Mouse (Mus musculus): ENCODE measurements around the gene Pkdrej. TPM values are rescaled to one million over a fixed set of nuclear protein-coding genes. Genes with fewer than 3 reads are reported as not detected.
A peak's percentile ranks its signal among the peaks of the same experiment; 100 is the strongest.
"Not testable (repeated sequence)": the region's sequence is repeated elsewhere in the genome, so short reads cannot be mapped to it uniquely, and the experiment has no call there.

Gene Pkdrej
- total RNA-seq (2021), result 1 to 10 TPM in 1 of 2 experiments, under 1 TPM in 1; 0.77 to 1.2 TPM

DNA sequence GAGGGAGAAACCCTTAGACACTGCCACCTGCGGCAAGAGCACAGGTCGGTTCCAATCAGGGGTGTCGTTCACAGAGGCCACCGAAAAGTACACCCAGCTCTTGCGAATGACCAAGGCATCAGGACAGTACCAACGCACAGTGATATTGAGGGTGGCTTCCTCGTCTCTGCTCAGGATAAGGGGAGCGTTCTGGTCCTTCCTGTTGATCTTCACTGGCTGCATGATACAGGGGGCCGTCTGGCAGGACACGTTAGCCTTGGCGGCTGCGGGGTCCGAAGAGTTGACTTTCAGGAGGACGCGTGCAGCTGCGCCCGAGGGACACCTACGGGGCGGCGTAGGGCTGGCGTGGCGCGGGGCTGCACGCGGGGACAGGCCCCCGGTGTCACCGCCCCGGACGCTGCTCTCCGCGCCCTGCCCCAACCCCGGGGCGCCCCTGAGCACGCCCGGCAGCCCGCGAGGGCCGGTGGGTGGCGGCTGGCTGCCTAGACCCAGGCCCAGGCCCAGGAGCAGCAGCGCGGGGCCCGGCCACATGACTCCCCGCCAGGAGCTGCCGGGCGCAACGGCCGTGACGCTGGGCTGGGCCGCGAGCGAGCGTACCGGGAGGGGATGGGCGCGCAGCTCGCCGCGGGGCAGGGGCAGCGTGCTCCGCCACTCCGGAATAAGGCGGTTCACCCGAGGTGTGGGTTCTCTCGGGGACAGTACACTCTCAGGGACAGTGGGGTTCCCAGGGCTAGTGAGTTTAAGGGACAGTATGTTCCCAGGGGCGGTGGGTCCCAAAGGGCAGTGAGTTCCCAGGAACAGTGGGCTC is at the start of gene Pkdrej:
Gene Pkdrej, minus strand, starts transcription at position 532 of the 808 bp plus-strand sequence.
- peak; percentile 52 to 56 for DNase-seq (ENCODE audit: low spot score in 2 of 2)
- intact Hi-C loops (cut with DNase I), result no loop called here

- intact Hi-C loops (cut with DNase I), result loop anchor here (1.0 to 5.0 kb wide), 2 partner anchors 151 to 270 kb away; no protein-coding TSS in a partner anchor
- peak; percentile 62 to 77 for DNase-seq (ENCODE audit: low spot score in 2 of 2)
Observed at GRCm38 (mm10) chr15:85867696-85868095, 46.2 kb upstream of the Pkdrej start.

DNA sequence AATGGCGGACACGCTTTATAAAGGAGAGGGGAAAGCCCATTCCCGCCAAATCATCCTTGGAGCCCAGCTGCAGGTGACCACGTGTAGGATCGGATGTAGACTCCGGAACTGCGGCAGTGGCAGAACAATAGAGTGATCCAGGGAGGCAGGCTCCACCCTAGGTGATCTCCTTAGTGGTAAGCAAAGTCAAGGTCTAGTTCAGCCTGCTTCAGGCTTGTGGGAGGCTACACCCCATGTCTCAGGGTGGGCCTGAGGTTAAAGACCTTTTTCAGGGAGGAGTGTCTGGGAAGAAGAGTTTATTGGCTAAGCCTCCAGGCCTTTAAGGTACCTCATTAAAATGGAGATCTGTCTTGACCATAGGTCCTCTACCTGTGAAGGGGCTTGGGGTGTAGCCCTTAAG is 44.4 kb upstream of the Pkdrej start:
- intact Hi-C loops (cut with DNase I), result loop anchor here (5.0 kb wide), 1 partner anchor 269 kb away; no protein-coding TSS in a partner anchor
- DNase-seq (ENCODE audit: low spot score in 2 of 2), result not testable (repeated sequence)

DNA sequence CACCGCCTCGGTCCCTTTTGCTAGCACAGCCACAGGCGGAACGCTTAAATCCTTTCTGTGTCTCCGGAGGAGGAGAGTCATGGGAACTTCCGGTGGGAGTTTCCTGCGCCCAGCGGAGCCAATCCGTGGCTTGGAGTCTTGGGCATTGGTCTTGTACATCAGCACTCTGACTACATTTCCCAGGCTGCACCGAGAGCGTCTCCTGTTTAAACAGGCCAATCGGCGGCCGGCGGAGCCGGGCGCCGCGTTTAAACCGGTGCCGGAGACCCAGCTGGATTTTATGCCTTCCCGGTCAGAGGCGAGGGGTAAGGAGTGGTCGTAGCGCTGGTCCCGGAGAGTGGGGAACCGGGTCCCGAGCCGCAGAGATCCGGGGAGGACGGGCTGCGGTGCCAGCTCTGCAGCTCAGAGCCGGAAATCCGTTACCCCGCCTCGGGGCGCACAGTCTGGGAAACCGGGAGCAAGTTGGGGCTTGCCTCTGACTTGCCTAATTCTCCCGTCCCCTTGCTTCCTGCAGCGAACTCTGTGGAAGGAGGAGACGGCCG is 38.0 kb upstream of the Pkdrej start, which contains the start of gene Gtse1:
Gene Gtse1, plus strand, starts transcription at position 256 of the 542 bp plus-strand sequence.
- intact Hi-C loops (cut with DNase I), result loop anchor here (1.0 to 2.0 kb wide), 2 partner anchors 20 to 49 kb away; partner anchors contain the start of genes Cdpf1 and Trmu
- peak; percentile 91 to 93 for DNase-seq (ENCODE audit: low spot score in 2 of 2)

- intact Hi-C loops (cut with DNase I), result loop anchor here (1.0 to 2.0 kb wide), 2 partner anchors 20 to 48 kb away; partner anchors contain the start of genes Cdpf1 and Trmu
- DNase-seq (ENCODE audit: low spot score in 2 of 2), result no peak
Observed at GRCm38 (mm10) chr15:85858980-85859489, 37.5 kb upstream of the Pkdrej start.

- intact Hi-C loops (cut with DNase I), result no loop called here
- DNase-seq (ENCODE audit: low spot score in 2 of 2), result no peak
Observed at GRCm38 (mm10) chr15:85851656-85852392, 30.3 kb upstream of the Pkdrej start.

DNA sequence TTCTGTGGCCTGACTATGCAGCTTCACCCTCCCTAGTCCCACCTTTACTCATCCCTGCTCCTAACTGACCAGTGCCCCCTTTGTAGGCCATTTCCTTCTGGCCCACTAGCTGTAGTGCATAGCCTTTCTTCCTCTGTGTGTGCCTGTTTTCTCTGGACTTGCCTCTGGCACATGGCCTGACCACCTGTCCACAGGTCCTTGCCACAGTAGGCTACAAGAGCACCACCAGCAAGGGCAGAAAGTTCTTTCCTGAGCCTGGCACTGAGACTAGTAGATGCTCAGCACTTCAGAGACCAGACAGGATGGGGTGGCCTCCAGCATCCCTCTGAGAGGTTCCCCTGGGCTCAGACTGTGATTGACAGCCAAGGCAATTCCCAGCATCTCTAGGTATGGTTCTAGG is 23.5 kb upstream of the Pkdrej start:
- DNase-seq (ENCODE audit: low spot score in 2 of 2), result no peak
- intact Hi-C loops (cut with DNase I), result no loop called here

- no peak for DNase-seq (ENCODE audit: low spot score in 2 of 2)
- intact Hi-C loops (cut with DNase I), result no loop called here
Observed at GRCm38 (mm10) chr15:85841796-85842360, 20.3 kb upstream of the Pkdrej start.

DNA sequence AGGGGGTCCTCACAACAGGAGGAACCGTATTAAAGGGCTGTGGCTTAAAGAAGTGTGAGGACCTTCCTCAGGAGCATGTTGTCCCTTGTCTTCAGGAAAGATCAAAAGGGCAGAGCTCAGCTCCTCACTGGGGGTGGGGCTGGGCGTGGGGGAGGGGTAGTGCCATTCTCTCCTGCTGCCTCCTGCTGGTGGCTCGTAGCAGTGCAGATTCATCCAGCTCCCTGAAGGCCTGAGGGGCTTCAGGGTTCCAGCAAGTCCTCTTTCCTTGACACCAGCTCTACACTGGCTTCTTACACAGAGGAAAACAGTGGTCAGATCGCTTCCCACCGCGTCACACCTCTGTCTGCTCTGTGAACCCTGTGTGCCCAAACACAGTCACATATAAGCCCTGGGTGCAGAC is 19.4 kb upstream of the Pkdrej start:
- no peak for DNase-seq (ENCODE audit: low spot score in 2 of 2)
- intact Hi-C loops (cut with DNase I), result no loop called here

DNA sequence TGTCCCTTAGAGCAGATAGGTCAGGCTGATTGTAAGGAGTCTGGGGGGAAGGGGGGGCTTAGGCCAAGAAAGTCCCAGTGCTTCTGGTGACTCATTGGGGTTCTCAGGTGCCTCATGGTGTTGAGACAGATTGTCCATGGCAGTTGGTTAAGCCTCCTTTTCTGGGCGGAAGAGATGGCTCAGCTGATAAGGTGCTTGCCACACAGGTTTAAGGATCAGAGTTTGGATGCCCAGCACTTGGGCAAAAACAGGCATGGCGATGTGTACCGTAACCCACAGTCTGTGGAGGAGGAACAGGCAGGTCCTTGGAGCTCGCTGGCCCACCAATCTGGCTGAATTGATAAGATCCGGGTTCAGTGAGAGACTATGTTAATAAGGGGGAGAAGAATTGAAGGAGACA is 15.4 kb upstream of the Pkdrej start:
- no peak for DNase-seq (ENCODE audit: low spot score in 2 of 2)
- intact Hi-C loops (cut with DNase I), result no loop called here

GRCm38 (mm10) chr15:85835335-85835734 is 13.8 kb upstream of the Pkdrej start:
- intact Hi-C loops (cut with DNase I), result no loop called here
- no peak for DNase-seq (ENCODE audit: low spot score in 2 of 2)

DNA sequence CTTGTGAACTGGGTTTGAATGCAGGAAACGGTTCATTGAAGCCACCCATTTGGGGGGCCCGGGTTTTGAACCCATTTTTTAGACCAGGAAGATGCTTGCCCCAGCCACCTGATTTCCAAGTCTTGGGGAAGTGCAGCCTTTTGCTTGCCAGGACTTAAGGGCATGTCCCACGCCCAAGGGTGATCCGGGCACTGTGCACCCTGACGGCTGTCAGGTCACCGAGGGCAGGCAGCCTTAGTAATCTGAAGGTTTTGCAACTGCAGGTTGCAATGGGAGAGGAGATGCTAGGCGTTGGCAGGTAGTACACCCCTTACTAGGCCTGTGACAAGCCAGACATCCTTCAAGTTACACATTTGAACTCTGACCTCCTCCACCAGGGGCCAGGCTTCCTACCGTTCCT is 11.1 kb upstream of the Pkdrej start:
- intact Hi-C loops (cut with DNase I), result no loop called here
- DNase-seq (ENCODE audit: low spot score in 2 of 2), result no peak

DNA sequence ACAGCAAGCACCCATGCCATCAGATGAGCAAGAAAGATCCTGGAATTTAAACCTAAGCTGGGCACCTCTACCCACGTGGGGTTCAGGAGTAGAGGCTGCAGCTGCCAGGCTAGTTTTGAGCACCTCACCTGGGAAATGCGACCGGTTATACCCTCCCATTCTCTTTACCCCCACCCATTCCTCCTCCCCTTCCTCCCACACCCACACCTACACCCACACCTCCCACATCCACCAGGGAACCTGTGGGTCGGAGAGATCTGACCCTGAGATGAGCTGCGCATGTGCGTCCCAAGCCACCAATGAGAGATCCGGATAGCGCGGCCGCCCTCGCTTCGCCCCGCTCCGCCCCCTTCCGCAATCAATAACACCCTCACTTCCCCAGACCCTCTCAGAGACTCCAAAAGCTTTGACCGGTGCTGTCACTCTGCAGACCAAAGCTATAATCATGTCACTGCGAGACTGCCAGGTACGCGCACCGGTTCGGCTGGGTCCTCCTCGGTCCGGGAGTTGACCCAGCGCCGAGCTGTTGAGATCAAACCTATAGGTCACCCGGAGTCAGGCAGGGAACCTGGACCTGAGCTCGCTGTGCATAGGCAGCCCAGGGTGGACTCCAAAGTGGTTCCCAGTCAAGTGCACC is 10.5 kb upstream of the Pkdrej start, which contains the start of gene Ttc38:
Gene Ttc38, plus strand, starts transcription at position 353 of the 637 bp plus-strand sequence.
- intact Hi-C loops (cut with DNase I), result no loop called here
- peak; percentile 80 to 81 for DNase-seq (ENCODE audit: low spot score in 2 of 2)

DNA sequence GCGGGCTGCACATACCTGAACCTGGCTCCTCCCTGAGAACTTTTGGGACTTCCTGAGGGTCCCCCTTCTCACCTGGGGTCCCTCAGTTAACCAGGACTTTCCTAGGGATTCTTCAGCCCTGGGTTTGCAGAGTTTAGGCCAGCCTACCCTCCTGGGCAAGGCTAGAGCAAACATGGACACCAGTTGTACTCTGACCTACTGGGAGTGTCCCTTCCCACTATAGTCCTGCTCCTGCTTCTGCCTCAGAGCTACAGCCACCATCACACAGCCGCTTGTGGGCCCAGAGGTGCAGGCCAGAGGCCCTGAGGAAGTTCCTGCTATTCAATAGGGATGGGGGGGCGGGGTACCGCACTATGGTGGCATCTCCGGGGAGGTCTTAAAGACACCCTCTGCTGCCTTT is 7.9 kb upstream of the Pkdrej start:
- no peak for DNase-seq (ENCODE audit: low spot score in 2 of 2)

DNA sequence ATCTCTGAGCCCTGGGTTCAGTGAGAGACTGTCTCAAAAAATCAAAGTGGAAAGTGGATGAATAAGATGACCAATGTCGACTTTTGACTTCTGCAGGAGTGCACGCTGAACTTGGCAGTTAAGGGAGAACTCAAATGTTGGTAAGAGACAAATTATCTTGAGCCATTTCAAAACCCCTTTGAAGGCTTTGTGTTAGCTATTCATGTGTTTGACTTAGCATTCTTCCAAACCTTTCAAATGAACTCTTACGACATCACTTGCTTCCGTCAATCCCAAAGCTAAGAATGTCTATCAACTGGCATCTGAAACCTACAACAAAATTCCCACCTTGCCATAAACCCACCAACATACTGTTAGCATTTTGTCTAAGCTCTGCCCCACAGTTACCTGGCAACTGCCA is 6.5 kb upstream of the Pkdrej start:
- DNase-seq (ENCODE audit: low spot score in 2 of 2), result no peak
- intact Hi-C loops (cut with DNase I), result no loop called here

More for the DNA sequence above, 7.9 kb upstream of the Pkdrej start:
- intact Hi-C loops (cut with DNase I), result no loop called here

- no peak for DNase-seq (ENCODE audit: low spot score in 2 of 2)
- intact Hi-C loops (cut with DNase I), result no loop called here
Observed at GRCm38 (mm10) chr15:85826676-85827075, 5.1 kb upstream of the Pkdrej start.

GRCm38 (mm10) chr15:85822011-85822359 is 451 bp upstream of the Pkdrej start:
- intact Hi-C loops (cut with DNase I), result no loop called here
- DNase-seq (ENCODE audit: low spot score in 2 of 2), result no peak

DNA sequence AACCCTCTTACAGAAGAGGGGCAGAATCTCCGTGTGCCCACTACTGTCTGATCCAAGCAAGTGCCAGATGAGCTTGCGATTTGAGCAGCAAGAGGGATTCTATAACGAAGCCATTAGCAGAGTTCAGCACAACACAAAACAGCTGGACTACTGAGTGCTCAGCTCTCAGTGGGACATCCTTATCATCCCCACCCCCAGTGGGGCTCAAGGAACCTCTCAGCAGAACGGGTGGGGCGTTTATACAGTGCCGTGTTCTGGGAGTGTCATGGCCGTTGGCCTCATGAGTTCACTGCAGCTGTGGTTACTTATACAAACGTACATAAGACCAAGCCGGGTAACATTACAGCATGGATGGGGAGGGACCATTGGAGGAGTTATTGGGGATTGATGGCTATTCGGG is 8.1 kb downstream of the Pkdrej start:
- intact Hi-C loops (cut with DNase I), result no loop called here
- DNase-seq (ENCODE audit: low spot score in 2 of 2), result no peak
